Mouse (Mus musculus) stomach, embryonic 16.5 days (tissue): ENCODE results near the gene Npr2. TPM values are rescaled to one million over a fixed set of nuclear protein-coding genes. Genes with fewer than 3 reads are reported as not detected.

Experiments
- ATAC-seq: fragments of 200-750 bp; cut with Nextera tagmentation; 2 replicates; pipeline ENCODE4 v1.8.0; 2017; ENCODE audit warnings: moderate number of reproducible peaks, moderate TSS enrichment; ENCODE audit not compliant: insufficient read depth, low FRiP score
- H3K27ac ChIP-seq: fragments of 300-500 bp; sonication (generic); 2 replicates; pipeline ENCODE4 v1.5.1; 2014; ENCODE audit warnings: low read length
- H3K27me3 ChIP-seq: fragments of 300-500 bp; sonication (generic); 2 replicates; pipeline ENCODE4 v1.6.1; 2014; ENCODE audit warnings: low read length, control low read depth, mixed read lengths; ENCODE audit not compliant: control insufficient read depth, insufficient read depth
- H3K36me3 ChIP-seq: fragments of 300-500 bp; sonication (generic); 2 replicates; pipeline ENCODE4 v1.6.1; 2014; ENCODE audit warnings: low read length; ENCODE audit not compliant: control insufficient read depth, insufficient read depth
- H3K4me1 ChIP-seq: fragments of 300-500 bp; sonication (generic); 2 replicates; pipeline ENCODE4 v1.6.1; 2014; ENCODE audit warnings: low read length, control low read depth, mixed read lengths; ENCODE audit not compliant: control insufficient read depth, insufficient read depth
- H3K4me2 ChIP-seq: fragments of 300-500 bp; sonication (generic); 2 replicates; pipeline ENCODE4 v1.6.1; 2014; ENCODE audit warnings: low read depth, low read length, mixed read lengths
- H3K4me3 ChIP-seq: fragments of 300-500 bp; sonication (generic); replicated peaks from 2 replicates; pipeline ENCODE4 v1.5.1; 2014; ENCODE audit warnings: mild to moderate bottlenecking, low read length
- H3K9ac ChIP-seq: fragments of 300-500 bp; sonication (generic); 2 replicates; pipeline ENCODE4 v1.6.1; 2014; ENCODE audit warnings: low read length
- H3K9me3 ChIP-seq: fragments of 300-500 bp; sonication (generic); replicated peaks from 2 replicates; pipeline ENCODE4 v1.6.1; 2016; ENCODE audit warnings: low read length, control low read depth; ENCODE audit not compliant: control insufficient read depth
- WGBS: fragments of 180-500 bp; shearing (Covaris S2); extraction: QIAGEN DNeasy Blood & Tissue Kit; methylation state at CpG from one replicate; pipeline ENCODE4 v1.1.7; 2014; 5-methylcytosine and 5-hydroxymethylcytosine counted together
- polyA plus RNA-seq: library from polyadenylated mRNA; unstranded; fragments of >200 nt; fragmentation: Nextera tagmentation; extraction: Ambion mirVana; gene quantifications from 2 replicates; pipeline ENCODE4 v1.2.1, GENCODE M21; 2015

Gene Npr2
- polyA plus RNA-seq, 1 experiment from 2014 or later = 8.9 TPM

DNA sequence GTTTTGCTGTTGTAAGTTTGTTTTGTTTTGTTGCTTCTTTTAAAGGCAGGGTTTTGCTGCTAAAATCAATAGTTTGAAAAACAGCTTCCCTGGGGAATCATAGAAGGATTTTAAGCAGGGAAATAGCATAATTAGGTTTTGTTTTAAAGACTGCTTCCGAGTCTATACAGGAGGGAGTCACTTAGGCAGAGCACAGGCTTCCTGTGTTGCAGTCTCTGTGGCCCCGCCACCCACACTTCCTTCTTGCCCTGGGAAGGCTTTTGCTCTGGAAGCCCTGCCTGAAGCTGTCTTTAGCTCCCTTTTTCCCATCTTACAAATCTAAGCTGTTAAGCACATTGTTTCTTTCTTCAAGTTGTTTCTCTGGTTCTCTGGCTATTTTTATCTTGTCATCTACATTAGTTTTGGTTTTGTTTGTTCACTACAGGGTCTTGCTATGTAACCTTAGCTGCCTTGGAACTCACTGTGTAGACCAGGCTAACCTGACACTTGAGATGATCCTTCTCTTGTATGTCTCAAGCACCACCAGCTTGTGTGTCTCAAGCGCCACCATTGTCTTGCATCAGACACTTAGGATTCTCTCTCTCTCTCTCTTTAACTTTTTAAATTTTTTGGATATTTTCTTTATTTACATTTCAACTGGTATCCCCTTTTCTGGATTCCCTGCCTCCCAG, 18.5 kb upstream of the Npr2 start:
- Histone ChIP-seq H3K9ac (no peak overlapping the region), H3K4me1 (no peaks in the 10 kb centered on the region)
- 54% methylated on average over 3 of the region's 3 CpGs for WGBS

DNA sequence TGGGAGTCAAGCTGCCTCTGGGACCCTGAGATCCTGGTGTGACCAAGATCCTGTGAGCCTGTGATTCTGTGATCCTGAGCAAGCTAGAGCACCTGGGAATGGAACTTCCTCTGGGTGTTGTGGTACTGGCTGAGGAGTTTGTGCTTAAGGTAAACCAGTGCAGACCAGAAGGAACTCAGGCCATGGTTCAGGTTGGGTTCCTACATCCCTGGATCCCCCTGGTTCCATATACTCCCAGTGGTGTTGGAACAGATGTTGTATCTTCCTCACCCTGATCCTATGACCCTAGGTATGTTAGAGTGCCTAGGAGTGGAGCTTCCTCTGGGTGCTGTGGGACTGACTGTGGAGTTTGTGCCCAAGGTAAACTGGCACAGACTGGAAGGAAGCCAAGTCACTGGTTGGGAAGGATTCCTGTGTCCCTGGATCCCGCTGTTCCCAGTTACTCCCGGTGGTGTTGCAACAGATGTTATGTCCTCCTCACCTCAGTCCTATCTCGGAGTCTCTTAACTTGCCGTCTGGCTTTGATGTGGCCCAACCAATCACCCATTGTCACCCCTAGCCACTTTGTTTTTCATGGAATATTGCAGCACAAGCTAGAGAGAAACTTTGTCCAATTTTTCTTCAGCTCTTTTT, 11.5 kb upstream of the Npr2 start:
- ATAC-seq = no peak
- no peak overlapping the region for H3K27ac ChIP-seq
- no peak overlapping the region for H3K9ac ChIP-seq
- 81% methylated on average over 4 of the region's 4 CpGs for WGBS
- H3K27me3 ChIP-seq = no peaks in the 10 kb centered on the region
- no peaks in the 10 kb centered on the region for H3K4me1 ChIP-seq
- H3K9me3 ChIP-seq = 0 out of 2 replicates have a peak, but pooled peaks cover 5% of the 10 kb centered on the region
- no peak overlapping the region for H3K4me3 ChIP-seq
- H3K36me3 ChIP-seq = no peaks in the 10 kb centered on the region
- no peak overlapping the region for H3K4me2 ChIP-seq

More for the DNA sequence above, 18.5 kb upstream of the Npr2 start:
- Histone ChIP-seq H3K27me3 (no peaks in the 10 kb centered on the region), H3K36me3 (no peaks in the 10 kb centered on the region), H3K27ac (no peak overlapping the region), H3K4me2 (no peak overlapping the region), H3K4me3 (no peak overlapping the region), H3K9me3 (no peaks in the 10 kb centered on the region)
- no peak for ATAC-seq

DNA sequence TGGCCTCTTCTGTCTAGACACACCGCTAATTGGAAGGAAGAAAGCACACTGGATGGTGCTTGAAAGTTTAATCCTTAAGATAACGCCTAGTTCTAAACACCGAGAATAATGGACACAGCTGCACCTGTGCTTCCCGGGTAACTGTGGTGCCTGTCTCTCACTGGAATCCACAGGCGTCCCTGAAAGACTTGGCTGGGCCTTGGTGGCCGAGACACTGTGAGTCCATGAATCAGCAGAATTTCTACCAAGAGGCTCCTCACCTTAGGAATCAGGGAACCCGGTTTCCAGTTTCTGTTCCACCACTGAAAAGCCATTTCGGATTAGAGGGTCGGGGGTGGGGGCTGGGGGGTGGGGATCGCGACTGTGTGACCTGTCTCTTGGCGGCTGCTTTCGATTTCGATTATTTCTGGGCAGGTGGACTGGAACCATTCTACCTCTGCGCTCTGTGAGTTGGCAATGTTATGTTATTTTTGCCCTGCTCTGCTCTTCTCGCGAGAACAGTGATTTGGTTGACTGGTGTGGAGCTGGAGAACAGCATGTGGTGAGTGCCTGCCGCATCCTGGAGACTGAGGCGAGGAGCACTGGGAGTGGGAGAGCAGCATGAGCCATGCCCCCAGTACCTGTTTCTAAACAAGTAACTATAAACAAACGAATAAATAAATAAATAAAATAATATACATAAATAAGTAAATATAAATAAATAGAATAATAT, 2.5 kb upstream of the Npr2 start:
- Histone ChIP-seq H3K27me3 (no peaks in the 10 kb centered on the region; the same call in 1 of the 2 replicates), H3K4me3 (no peak overlapping the region), H3K9ac (no peak overlapping the region), H3K4me1 (peaks cover 21% of the 10 kb centered on the region; the same call in 1 of the 2 replicates), H3K9me3 (0 out of 2 replicates have a peak, but pooled peaks cover 8% of the 10 kb centered on the region), H3K4me2 (no peak overlapping the region), H3K36me3 (no peaks in the 10 kb centered on the region), H3K27ac (no peak overlapping the region)
- no peak for ATAC-seq
- WGBS = 41% methylated on average over 20 of the region's 20 CpGs

DNA sequence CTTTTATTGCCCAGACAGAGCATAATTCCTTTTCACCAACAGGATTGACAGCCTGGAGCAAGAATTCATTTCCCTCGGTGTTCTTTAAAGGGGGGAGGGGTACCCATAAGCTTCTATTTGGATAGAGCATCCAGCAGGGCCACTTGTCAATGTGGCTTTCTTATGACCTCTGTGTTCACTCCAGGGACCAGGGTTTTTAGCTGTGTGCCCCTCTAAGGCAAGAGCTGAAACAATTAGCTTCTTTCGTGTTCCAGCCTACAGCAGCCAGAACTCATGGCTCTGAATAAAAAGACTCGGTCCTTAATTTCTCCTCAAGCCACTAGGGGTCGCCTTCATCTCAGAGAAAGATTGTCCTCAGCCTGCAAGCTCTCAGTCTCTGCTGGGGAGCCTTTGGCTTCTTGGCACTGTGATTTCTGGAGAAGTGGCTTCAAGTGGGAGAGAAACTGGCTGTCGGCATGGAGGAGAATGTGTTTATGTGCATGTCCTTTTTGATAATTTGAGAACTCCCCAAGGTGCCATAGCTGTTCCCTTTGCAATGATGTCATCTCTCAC, 1.6 kb upstream of the Npr2 start:
- Histone ChIP-seq H3K27me3 (no peaks in the 10 kb centered on the region; the same call in 1 of the 2 replicates), H3K4me1 (peaks cover 21% of the 10 kb centered on the region; the same call in 1 of the 2 replicates), H3K4me3 (no peak overlapping the region), H3K27ac (no peak overlapping the region; the same call in 1 of the 2 replicates), H3K36me3 (no peaks in the 10 kb centered on the region), H3K9me3 (0 out of 2 replicates have a peak, but pooled peaks cover 5% of the 10 kb centered on the region), H3K9ac (0 out of 2 replicates have a peak overlapping the region, but pooled peaks have one; percentile 18), H3K4me2 (no peak overlapping the region)
- ATAC-seq = peak; percentile 54; the same call in 1 of the 2 replicates
- 7% methylated on average over 5 of the region's 5 CpGs for WGBS

DNA sequence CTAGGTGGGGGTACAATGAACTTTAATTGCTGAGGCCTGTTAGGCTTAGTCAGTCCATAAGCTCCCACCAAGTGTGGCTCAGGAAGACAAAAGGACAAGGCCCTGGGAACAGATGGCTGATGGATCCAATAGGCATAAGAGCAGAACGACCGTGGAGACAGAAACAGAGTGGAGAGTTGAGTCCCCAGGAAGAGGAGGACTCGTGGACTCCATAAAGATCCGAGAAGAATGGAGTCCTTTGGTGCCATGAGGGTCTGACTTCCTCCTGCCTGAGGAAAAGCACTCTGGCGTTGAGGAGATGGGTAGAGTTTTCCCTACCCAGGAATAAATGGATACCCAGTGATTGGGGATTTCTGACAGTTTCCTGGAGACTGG, 1.1 kb upstream of the Npr2 start:
- no peaks in the 10 kb centered on the region; the same call in 1 of the 2 replicates for H3K27me3 ChIP-seq
- peaks cover 21% of the 10 kb centered on the region; the same call in 1 of the 2 replicates for H3K4me1 ChIP-seq
- H3K27ac ChIP-seq = peak overlapping the region; percentile 73
- peak overlapping the region; percentile 64; the same call in 1 of the 2 replicates for H3K4me3 ChIP-seq
- 32% methylated on average over 5 of the region's 5 CpGs for WGBS
- no peak for ATAC-seq
- peak overlapping the region; percentile 86 for H3K9ac ChIP-seq
- H3K9me3 ChIP-seq = no peaks in the 10 kb centered on the region
- H3K36me3 ChIP-seq = no peaks in the 10 kb centered on the region
- peak overlapping the region; percentile 78 for H3K4me2 ChIP-seq

DNA sequence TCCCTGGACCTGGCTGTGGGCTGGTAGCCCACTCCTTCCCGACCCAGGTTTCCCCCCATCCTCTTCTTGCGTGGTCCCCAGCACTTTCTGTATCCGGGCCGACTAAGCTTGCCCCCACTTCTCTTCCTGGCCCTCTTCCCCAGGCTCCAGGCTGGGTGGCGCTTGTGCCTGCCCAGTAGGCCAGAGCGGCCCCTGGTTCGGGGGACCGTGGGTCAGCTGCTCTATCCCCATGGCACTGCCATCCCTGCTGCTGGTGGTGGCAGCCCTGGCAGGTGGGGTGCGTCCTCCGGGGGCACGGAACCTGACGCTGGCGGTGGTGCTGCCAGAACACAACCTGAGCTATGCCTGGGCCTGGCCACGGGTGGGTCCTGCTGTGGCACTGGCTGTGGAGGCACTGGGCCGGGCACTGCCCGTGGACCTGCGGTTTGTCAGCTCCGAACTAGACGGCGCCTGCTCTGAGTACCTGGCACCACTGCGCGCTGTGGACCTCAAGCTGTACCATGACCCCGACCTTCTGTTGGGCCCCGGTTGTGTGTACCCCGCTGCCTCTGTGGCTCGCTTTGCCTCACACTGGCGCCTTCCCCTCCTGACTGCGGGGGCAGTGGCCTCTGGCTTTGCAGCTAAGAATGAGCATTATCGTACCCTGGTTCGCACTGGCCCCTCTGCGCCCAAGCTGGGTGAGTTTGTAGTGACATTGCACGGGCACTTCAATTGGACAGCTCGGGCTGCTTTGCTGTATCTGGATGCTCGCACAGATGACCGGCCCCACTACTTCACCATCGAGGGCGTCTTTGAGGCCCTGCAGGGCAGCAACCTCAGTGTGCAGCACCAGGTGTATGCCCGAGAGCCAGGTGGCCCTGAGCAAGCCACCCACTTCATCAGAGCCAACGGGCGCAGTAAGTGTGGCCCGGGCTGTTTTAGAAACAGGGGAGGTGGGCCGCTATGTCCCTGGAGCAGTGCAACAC, 503 bp downstream of the Npr2 start:
- Histone ChIP-seq H3K27ac (peak overlapping the region; percentile 73; the same call in 1 of the 2 replicates), H3K27me3 (no peaks in the 10 kb centered on the region; the same call in 1 of the 2 replicates), H3K9ac (peak overlapping the region; percentile 86), H3K4me3 (peak overlapping the region; percentile 64), H3K9me3 (no peaks in the 10 kb centered on the region), H3K36me3 (no peaks in the 10 kb centered on the region), H3K4me2 (peak overlapping the region; percentile 78), H3K4me1 (peaks cover 21% of the 10 kb centered on the region; the same call in 1 of the 2 replicates)
- 51% methylated on average over 42 of the region's 42 CpGs for WGBS
- peak; percentile 12 for ATAC-seq

DNA sequence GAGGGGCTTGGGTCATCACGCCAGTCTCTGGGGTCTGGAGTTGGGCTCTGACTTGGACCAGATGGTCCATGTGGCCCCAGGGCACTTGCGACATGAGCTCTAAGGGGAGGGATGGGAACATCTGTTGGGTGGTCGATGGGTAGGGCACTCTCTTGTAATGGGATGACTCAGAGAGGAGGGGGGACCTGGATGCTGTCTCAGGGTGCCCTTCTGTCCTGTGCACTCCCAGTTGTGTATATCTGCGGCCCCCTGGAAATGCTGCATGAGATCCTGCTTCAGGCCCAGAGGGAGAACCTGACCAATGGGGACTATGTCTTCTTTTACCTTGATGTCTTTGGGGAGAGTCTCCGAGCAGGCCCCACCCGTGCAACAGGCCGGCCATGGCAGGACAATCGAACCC, 1.6 kb downstream of the Npr2 start:
- Histone ChIP-seq H3K4me2 (0 out of 2 replicates have a peak overlapping the region, but pooled peaks have one; percentile 23), H3K36me3 (no peaks in the 10 kb centered on the region), H3K9ac (no peak overlapping the region), H3K27me3 (no peaks in the 10 kb centered on the region; the same call in 1 of the 2 replicates), H3K4me1 (peaks cover 21% of the 10 kb centered on the region; the same call in 1 of the 2 replicates), H3K4me3 (no peak overlapping the region), H3K27ac (no peak overlapping the region), H3K9me3 (no peaks in the 10 kb centered on the region)
- WGBS = 79% methylated on average over 8 of the region's 8 CpGs
- no peak for ATAC-seq

DNA sequence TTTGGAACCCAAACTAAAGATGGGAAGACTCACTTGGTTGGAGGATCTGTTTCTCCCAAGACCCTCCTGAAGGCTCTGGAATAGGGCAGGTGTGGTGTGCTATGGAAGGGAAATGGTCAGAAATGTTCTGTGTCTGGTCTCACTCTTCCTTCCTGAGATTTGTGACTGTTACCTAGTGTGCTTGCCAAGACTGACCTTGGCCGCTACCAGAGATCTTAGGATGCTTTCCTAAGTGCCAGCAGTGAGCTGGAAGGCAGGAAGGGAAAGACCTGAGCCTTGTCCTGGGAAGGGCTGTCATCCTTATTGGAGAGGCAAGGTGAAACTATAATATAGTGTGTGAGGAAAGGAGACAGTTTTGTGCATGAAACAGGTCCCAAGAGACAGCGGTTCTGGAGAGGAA, 2.0 kb downstream of the Npr2 start:
- no peak for ATAC-seq
- Histone ChIP-seq H3K27ac (no peak overlapping the region), H3K4me1 (peaks cover 21% of the 10 kb centered on the region; the same call in 1 of the 2 replicates), H3K36me3 (no peaks in the 10 kb centered on the region), H3K9me3 (no peaks in the 10 kb centered on the region), H3K27me3 (no peaks in the 10 kb centered on the region; the same call in 1 of the 2 replicates), H3K4me2 (no peak overlapping the region), H3K4me3 (no peak overlapping the region), H3K9ac (0 out of 2 replicates have a peak overlapping the region, but pooled peaks have one; percentile 8)
- 92% methylated on average over 2 of the region's 2 CpGs for WGBS
